Mouse (Mus musculus) lung, postnatal 10 days (tissue): ENCODE results near the gene Larp4.

ENCODE experiments used
- DNase-seq: peaks from one replicate; pipeline ENCODE4 v3.0.0; 2021

The Larp4 gene

GRCm38 (mm10) chr15:100059626-100060311, 89.9 kb downstream of the Larp4 start:
- DNase-seq: no peak

- no peak for DNase-seq
Observed at GRCm38 (mm10) chr15:100060513-100061140, 90.8 kb downstream of the Larp4 start.

GRCm38 (mm10) chr15:100061377-100061776, 91.5 kb downstream of the Larp4 start:
- no peak for DNase-seq

GRCm38 (mm10) chr15:100063229-100063773, 93.4 kb downstream of the Larp4 start:
- no peak for DNase-seq
